Mouse (Mus musculus) kidney, postnatal 36 days (tissue): Measurements from ENCODE around the gene Akr7a5.

ENCODE experiments used
- DNase-seq, 2 experiments: peaks; one replicate each; pipeline ENCODE4 v3.0.0; 2021 to 2022; ENCODE audit warnings: mixed read lengths in 2 of 2

The Akr7a5 gene

GRCm38 (mm10) chr4:139352832-139353231 lies 42.3 kb downstream of the Akr7a5 start:
- DNase-seq: no peak

GRCm38 (mm10) chr4:139357211-139357610 lies 46.7 kb downstream of the Akr7a5 start:
- no peak for DNase-seq

- DNase-seq: no peak
These were observed 50.4 kb downstream of the Akr7a5 start for GRCm38 (mm10) chr4:139360761-139361548.

GRCm38 (mm10) chr4:139367336-139367735 lies 56.8 kb downstream of the Akr7a5 start:
- DNase-seq: no peak
